Mouse (Mus musculus) MEL (cell line): ENCODE results near the gene Kctd20. TPM values are rescaled to one million over a fixed set of nuclear protein-coding genes. Genes with fewer than 3 reads are reported as not detected.

Experiments
- DNase-seq: peaks from one replicate; pipeline ENCODE4 v3.0.0; 2011; ENCODE audit warnings: low read depth, low spot score
- H3K27ac ChIP-seq: 2 replicates; pipeline ENCODE4 v1.5.1; 2012; ENCODE audit warnings: low read depth, mild to moderate bottlenecking, control low read depth, low read length, moderate library complexity; ENCODE audit not compliant: control insufficient read depth
- H3K27me3 ChIP-seq, 2 experiments: fragments of 150-350 bp in 1 of 2; sonication (generic) in 1 of 2; 2 replicates each; pipeline ENCODE4 v1.6.1; 2012; ENCODE audit warnings: low read length in 2 of 2, mild to moderate bottlenecking in 2 of 2, improper control_type of control experiment in 1 of 2, moderate library complexity in 1 of 2; ENCODE audit not compliant: insufficient read depth in 2 of 2, control insufficient read depth in 1 of 2
- H3K36me3 ChIP-seq, 2 experiments: 2 replicates each; pipeline ENCODE4 v1.6.1; 2012 to 2014; ENCODE audit warnings: low read length in 2 of 2, improper control_type of control experiment in 1 of 2, inconsistent platforms in 1 of 2, mild to moderate bottlenecking in 1 of 2; ENCODE audit not compliant: insufficient read depth in 2 of 2, control insufficient read depth in 1 of 2
- H3K4me1 ChIP-seq, 2 experiments: fragments of 150-350 bp in 1 of 2; sonication (generic) in 1 of 2; 2 replicates each; pipeline ENCODE4 v1.6.1; 2012; ENCODE audit warnings: low read length in 2 of 2, improper control_type of control experiment in 1 of 2, mild to moderate bottlenecking in 1 of 2; ENCODE audit not compliant: insufficient read depth in 2 of 2, control insufficient read depth in 1 of 2
- H3K4me3 ChIP-seq, 2 experiments: fragments of 150-350 bp in 1 of 2; sonication (generic) in 1 of 2; 2 replicates each; pipeline ENCODE4 v1.5.1; 2012; ENCODE audit warnings: low read depth in 2 of 2, low read length in 2 of 2, mild to moderate bottlenecking in 2 of 2, moderate library complexity in 2 of 2, control low read depth in 1 of 2, improper control_type of control experiment in 1 of 2; ENCODE audit not compliant: control insufficient read depth in 1 of 2, insufficient read depth in 1 of 2
- H3K79me2 ChIP-seq: 2 replicates; pipeline ENCODE4 v1.6.1; 2012; ENCODE audit warnings: mild to moderate bottlenecking, low read length, moderate library complexity; ENCODE audit not compliant: control insufficient read depth, poor library complexity, insufficient read depth
- H3K9ac ChIP-seq: 2 replicates; pipeline ENCODE4 v1.6.1; 2012; ENCODE audit warnings: low read depth, mild to moderate bottlenecking, control low read depth, low read length, moderate library complexity; ENCODE audit not compliant: control insufficient read depth, poor library complexity, severe bottlenecking
- H3K9me3 ChIP-seq: fragments of 150-350 bp; sonication (generic); replicated peaks from 2 replicates; pipeline ENCODE4 v1.6.1; 2012; ENCODE audit warnings: mild to moderate bottlenecking, low read length, improper control_type of control experiment, moderate library complexity; ENCODE audit not compliant: insufficient read depth
- BHLHE40 ChIP-seq: IDR thresholded peaks from 2 replicates; pipeline ENCODE4 v1.6.1; 2012; ENCODE audit warnings: low read depth, mild to moderate bottlenecking, inconsistent platforms, low read length, improper control_type of control experiment, borderline replicate concordance
- CHD1 ChIP-seq: IDR thresholded peaks from 2 replicates; pipeline ENCODE4 v1.6.1; 2012; ENCODE audit warnings: low read depth, mild to moderate bottlenecking, inconsistent platforms, low read length, improper control_type of control experiment
- CHD2 ChIP-seq: IDR thresholded peaks from 2 replicates; pipeline ENCODE4 v1.6.1; 2011; ENCODE audit warnings: low read length, improper control_type of control experiment
- CTCF ChIP-seq, 3 experiments: IDR thresholded peaks in 2 of 3; conservative IDR thresholded peaks in 1 of 3; 2 replicates each; pipeline ENCODE4 v1.5.1; 2011 to 2012; ENCODE audit warnings: low read length in 3 of 3, low read depth in 2 of 3, mild to moderate bottlenecking in 2 of 3, improper control_type of control experiment in 1 of 3, inconsistent platforms in 1 of 3, mixed read lengths in 1 of 3, moderate library complexity in 1 of 3; ENCODE audit not compliant: control insufficient read depth in 1 of 3, insufficient read depth in 1 of 3, poor library complexity in 1 of 3, severe bottlenecking in 1 of 3
- E2F4 ChIP-seq: IDR thresholded peaks from 2 replicates; pipeline ENCODE4 v1.6.1; 2011; ENCODE audit warnings: low read depth, low read length, improper control_type of control experiment, borderline replicate concordance
- EP300 ChIP-seq, 2 experiments: IDR thresholded peaks; 2 replicates each; pipeline ENCODE4 v1.6.1; 2011; ENCODE audit warnings: improper control_type of control experiment in 2 of 2, low read length in 2 of 2, low read depth in 1 of 2, mild to moderate bottlenecking in 1 of 2
- ETS1 ChIP-seq: IDR thresholded peaks from 2 replicates; pipeline ENCODE4 v1.6.1; 2012; ENCODE audit warnings: low read depth, mild to moderate bottlenecking, inconsistent platforms, low read length, improper control_type of control experiment, moderate library complexity
- GATA1 ChIP-seq: IDR thresholded peaks from 2 replicates; pipeline ENCODE4 v1.6.1; 2011; ENCODE audit warnings: low read depth, low read length, improper control_type of control experiment
- HCFC1 ChIP-seq: IDR thresholded peaks from 2 replicates; pipeline ENCODE4 v1.6.1; 2012; ENCODE audit warnings: low read depth, mild to moderate bottlenecking, inconsistent platforms, low read length, improper control_type of control experiment, moderate library complexity
- JUND ChIP-seq: IDR thresholded peaks from 2 replicates; pipeline ENCODE4 v1.6.1; 2011; ENCODE audit warnings: low read depth, mild to moderate bottlenecking, improper control_type of control experiment, low read length
- KAT2A ChIP-seq: conservative IDR thresholded peaks from 2 replicates; pipeline ENCODE4 v1.6.1; 2012; ENCODE audit warnings: low read depth, low read length, improper control_type of control experiment, inconsistent platforms
- MAFK ChIP-seq: IDR thresholded peaks from 2 replicates; pipeline ENCODE4 v1.6.1; 2011; ENCODE audit warnings: low read depth, mild to moderate bottlenecking, low read length, improper control_type of control experiment, borderline replicate concordance
- MAZ ChIP-seq: IDR thresholded peaks from 2 replicates; pipeline ENCODE4 v1.6.1; 2012; ENCODE audit warnings: low read depth, mild to moderate bottlenecking, inconsistent platforms, low read length, improper control_type of control experiment
- MYB ChIP-seq: IDR thresholded peaks from 2 replicates; pipeline ENCODE4 v1.6.1; 2011; ENCODE audit warnings: mild to moderate bottlenecking, low read depth, low read length, improper control_type of control experiment
- MYC ChIP-seq: IDR thresholded peaks from 2 replicates; pipeline ENCODE4 v1.6.1; 2011; ENCODE audit warnings: low read depth, mild to moderate bottlenecking, low read length, improper control_type of control experiment, moderate library complexity
- NELFE ChIP-seq: IDR thresholded peaks from 2 replicates; pipeline ENCODE4 v1.6.1; 2011; ENCODE audit warnings: low read depth, low read length, improper control_type of control experiment
- NRF1 ChIP-seq: IDR thresholded peaks from 2 replicates; pipeline ENCODE4 v1.6.1; 2014; ENCODE audit warnings: low read depth, mild to moderate bottlenecking, inconsistent platforms, low read length, improper control_type of control experiment, moderate library complexity; ENCODE audit not compliant: poor library complexity, insufficient read depth, severe bottlenecking
- POLR2A ChIP-seq, 2 experiments: IDR thresholded peaks; 2 replicates each; pipeline ENCODE4 v1.6.1; 2011 to 2012; ENCODE audit warnings: low read length in 2 of 2, mild to moderate bottlenecking in 2 of 2, control low read depth in 1 of 2, improper control_type of control experiment in 1 of 2, low read depth in 1 of 2, moderate library complexity in 1 of 2; ENCODE audit not compliant: control insufficient read depth in 1 of 2, insufficient read depth in 1 of 2, poor library complexity in 1 of 2
- POLR2AphosphoS2 ChIP-seq: IDR thresholded peaks from 2 replicates; pipeline ENCODE4 v1.6.1; 2011; ENCODE audit warnings: low read length, improper control_type of control experiment
- POLR2AphosphoS5 ChIP-seq: IDR thresholded peaks from 2 replicates; pipeline ENCODE4 v1.6.1; 2012; ENCODE audit warnings: low read depth, borderline replicate concordance, mild to moderate bottlenecking, inconsistent platforms, low read length, moderate library complexity, mixed read lengths
- RCOR1 ChIP-seq: IDR thresholded peaks from 2 replicates; pipeline ENCODE4 v1.6.1; 2012; ENCODE audit warnings: low read depth, mild to moderate bottlenecking, inconsistent platforms, low read length, improper control_type of control experiment
- SMC3 ChIP-seq: IDR thresholded peaks from 2 replicates; pipeline ENCODE4 v1.6.1; 2011; ENCODE audit warnings: low read depth, low read length, improper control_type of control experiment
- TAL1 ChIP-seq: IDR thresholded peaks from 2 replicates; pipeline ENCODE4 v1.6.1; 2012; ENCODE audit warnings: mild to moderate bottlenecking, inconsistent platforms, low read length, moderate library complexity, mixed read lengths
- TBP ChIP-seq: IDR thresholded peaks from 2 replicates; pipeline ENCODE4 v1.8.0; 2011; ENCODE audit warnings: low read depth, low read length, improper control_type of control experiment
- TCF12 ChIP-seq: IDR thresholded peaks from 2 replicates; pipeline ENCODE4 v1.6.1; 2014; ENCODE audit warnings: low read depth, mild to moderate bottlenecking, inconsistent platforms, low read length, improper control_type of control experiment, moderate library complexity
- UBTF ChIP-seq: IDR thresholded peaks from 2 replicates; pipeline ENCODE4 v1.6.1; 2012; ENCODE audit warnings: low read depth, mild to moderate bottlenecking, inconsistent platforms, low read length, improper control_type of control experiment, moderate library complexity, borderline replicate concordance; ENCODE audit not compliant: insufficient read depth
- USF2 ChIP-seq, 2 experiments: IDR thresholded peaks; 2 replicates each; pipeline ENCODE4 v1.6.1; 2011 to 2012; ENCODE audit warnings: improper control_type of control experiment in 2 of 2, low read length in 2 of 2, borderline replicate concordance in 1 of 2, inconsistent platforms in 1 of 2, low read depth in 1 of 2, mild to moderate bottlenecking in 1 of 2; ENCODE audit not compliant: insufficient read depth in 1 of 2
- ZC3H11A ChIP-seq: IDR thresholded peaks from 2 replicates; pipeline ENCODE4 v1.6.1; 2012; ENCODE audit warnings: low read depth, mild to moderate bottlenecking, inconsistent platforms, low read length, improper control_type of control experiment
- ZKSCAN1 ChIP-seq: IDR thresholded peaks from 2 replicates; pipeline ENCODE4 v1.6.1; 2012; ENCODE audit warnings: low read depth, mild to moderate bottlenecking, inconsistent platforms, low read length, improper control_type of control experiment, moderate library complexity
- ZMIZ1 ChIP-seq: IDR thresholded peaks from 2 replicates; pipeline ENCODE4 v1.6.1; 2012; ENCODE audit warnings: low read depth, mild to moderate bottlenecking, inconsistent platforms, low read length, improper control_type of control experiment, moderate library complexity
- ZNF384 ChIP-seq: IDR thresholded peaks from 2 replicates; pipeline ENCODE4 v1.6.1; 2012; ENCODE audit warnings: low read depth, mild to moderate bottlenecking, inconsistent platforms, low read length, improper control_type of control experiment
- polyA plus RNA-seq, 2 experiments: library from polyadenylated mRNA; stranded (reverse) in 1 of 2; unstranded in 1 of 2; fragments of >175 nt in 1 of 2; fragments of >200 nt in 1 of 2; gene quantifications; 2 replicates each; pipeline versions ENCODE4 v1.2.1 to v1.2.4; 2012; ENCODE audit warnings: low replicate concordance in 2 of 2, low read depth in 1 of 2; ENCODE audit not compliant: insufficient read length in 2 of 2, insufficient read depth in 1 of 2, missing spikeins in 1 of 2
- total RNA-seq: library from RNA; depleted of rRNA; stranded (reverse); fragments of 300-350 nt; gene quantifications from 2 replicates; pipeline ENCODE4 v1.2.3, GENCODE M21; 2012

The Kctd20 gene
- total and polyA plus RNA-seq, 3 experiments: 41.8 to 65.4 TPM; not detected in 1

DNA sequence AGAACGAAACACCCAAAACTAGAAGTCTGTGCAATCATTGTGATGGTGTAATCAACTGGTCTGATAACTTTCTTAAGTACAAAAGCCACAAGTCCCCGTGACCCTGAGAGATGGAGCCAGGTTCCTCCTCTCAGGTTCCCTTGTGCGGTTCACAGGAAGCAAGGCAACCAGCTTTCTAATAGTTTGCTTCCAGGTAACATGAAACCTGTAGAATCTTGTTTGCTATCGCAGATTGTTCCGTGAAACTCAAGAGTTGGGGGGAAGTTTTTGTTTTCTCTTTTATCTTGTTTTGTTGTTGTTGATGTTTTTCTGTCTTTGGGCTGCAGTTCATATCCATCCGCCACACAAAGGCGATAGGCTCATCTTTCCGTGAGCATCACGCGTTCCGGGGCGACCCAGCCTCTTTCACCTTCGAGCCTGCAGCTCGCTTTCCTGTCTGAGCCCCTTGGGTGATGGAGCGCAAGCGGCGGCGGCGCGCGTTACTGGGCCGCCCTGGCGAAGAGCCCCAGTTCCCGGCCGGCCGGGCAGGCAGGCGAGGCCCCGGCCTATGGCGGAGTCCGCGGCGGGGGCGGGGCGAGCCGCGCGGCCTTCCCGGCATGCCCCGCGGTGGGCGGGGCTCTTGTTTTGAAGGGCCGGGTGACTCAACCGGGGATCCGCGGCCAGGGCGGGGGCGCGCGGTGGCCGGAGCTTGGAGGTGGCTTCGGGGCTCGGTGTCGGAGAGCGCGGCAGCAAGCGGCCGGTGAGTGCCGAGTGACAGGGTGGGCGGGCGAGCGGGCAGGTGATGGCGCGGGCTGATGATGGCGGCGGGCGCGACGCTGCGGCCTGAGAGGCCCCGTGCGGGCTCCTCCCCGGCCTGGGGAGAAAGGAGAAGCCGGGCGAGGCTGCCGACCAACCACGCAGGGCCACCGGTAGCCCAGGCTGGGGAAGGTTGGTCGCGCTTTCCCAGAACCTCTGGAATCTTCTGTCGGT is at the start of gene Kctd20 (continued):
- TF ChIP-seq ZMIZ1: peak; percentile 35; the same call in 1 of the 2 replicates
- peak; percentile 87 for TF ChIP-seq HCFC1
- TF ChIP-seq MYB: no peak
- peak; percentile 93 to 98 for TF ChIP-seq POLR2A (IDR thresholded peaks at IDR 0.05; ENCODE audit: control insufficient read depth in 1 of 2, insufficient read depth in 1 of 2, low read depth in 1 of 2, low read length in 2 of 2, poor library complexity in 1 of 2)
- peak; percentile 52; the same call in 1 of the 2 replicates for TF ChIP-seq ETS1
- 0 out of 2 replicates have a peak, but pooled peaks have one; percentile 39 for TF ChIP-seq ZKSCAN1

DNA sequence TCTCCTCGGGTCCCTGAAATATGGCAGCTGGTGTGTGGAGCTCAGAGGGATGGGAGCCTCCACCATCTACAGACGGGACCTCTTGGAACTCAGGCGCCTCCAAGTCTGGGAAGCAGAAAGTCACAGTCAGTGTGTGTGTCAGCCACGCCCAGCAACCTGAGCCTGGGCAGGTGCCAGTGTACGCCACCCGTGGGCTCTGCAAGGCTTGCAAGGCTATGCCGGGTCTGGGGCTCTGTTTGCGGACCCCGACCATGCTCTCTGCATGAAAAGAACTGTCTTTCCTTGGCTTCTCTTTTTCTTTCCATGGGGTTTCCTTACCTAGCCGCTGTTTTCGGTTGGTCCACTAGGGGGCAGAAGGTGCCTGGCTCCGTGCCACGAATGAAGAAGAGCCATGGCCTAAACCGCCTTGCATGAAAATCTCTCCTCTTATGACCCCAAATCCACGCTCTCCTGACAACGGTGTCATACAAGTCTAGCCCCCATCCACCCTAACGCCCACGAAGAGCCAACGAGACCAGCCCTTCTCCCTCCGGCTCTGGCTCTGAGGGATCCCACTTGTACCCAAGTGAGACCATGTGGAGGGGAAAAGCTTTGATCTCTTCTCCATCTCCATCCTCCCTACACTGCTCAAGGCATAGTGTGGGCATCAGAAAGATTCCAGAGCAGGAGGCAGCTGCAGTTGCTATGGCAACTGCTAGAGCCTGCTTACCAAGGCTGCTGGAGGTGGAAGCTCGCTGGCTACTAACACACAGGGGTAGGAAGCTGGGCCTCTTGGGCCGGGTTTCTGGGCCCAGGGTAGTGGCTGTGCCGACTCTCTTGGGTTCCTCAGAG is 47.0 kb upstream of the Kctd20 start:
- DNase-seq: peak; percentile 74
- TF ChIP-seq ZKSCAN1 (no peak), KAT2A (no peak), NRF1 (no peak), TCF12 (no peak), MYC (no peak), CTCF (IDR thresholded peaks at IDR 0.05 in 2 of 3, conservative IDR thresholded peaks at IDR 0.05 in 1 of 3; ENCODE audit: control insufficient read depth in 1 of 3, insufficient read depth in 1 of 3, low read depth in 2 of 3, low read length in 3 of 3, poor library complexity in 1 of 3, severe bottlenecking in 1 of 3) (peak; percentile 87 to 93 (median 90)), USF2 (IDR thresholded peaks at IDR 0.05; ENCODE audit: borderline replicate concordance in 1 of 2, insufficient read depth in 1 of 2, low read depth in 1 of 2, low read length in 2 of 2) (no peak), CHD2 (no peak), ZC3H11A (peak; percentile 46), BHLHE40 (peak; percentile 20; the same call in 1 of the 2 replicates), EP300 (IDR thresholded peaks at IDR 0.05; ENCODE audit: low read depth in 1 of 2, low read length in 2 of 2) (no peak), UBTF (no peak), E2F4 (no peak), TAL1 (no peak), TBP (no peak), ZNF384 (no peak), CHD1 (no peak), JUND (no peak), POLR2A (IDR thresholded peaks at IDR 0.05; ENCODE audit: control insufficient read depth in 1 of 2, insufficient read depth in 1 of 2, low read depth in 1 of 2, low read length in 2 of 2, poor library complexity in 1 of 2) (no peak), MAFK (no peak), GATA1 (no peak), RCOR1 (no peak), POLR2AphosphoS2 (no peak), POLR2AphosphoS5 (no peak), SMC3 (peak; percentile 78), HCFC1 (0 out of 2 replicates have a peak, but pooled peaks have one; percentile 19), NELFE (no peak), MAZ (no peak)

More for the DNA sequence above, 47.0 kb upstream of the Kctd20 start:
- Histone ChIP-seq H3K79me2 (no peaks in the 10 kb centered on the region), H3K9me3 (no peaks in the 10 kb centered on the region), H3K9ac (no peak overlapping the region), H3K27me3 (no peaks in the 10 kb centered on the region), H3K27ac (no peak overlapping the region), H3K4me3 (no peak overlapping the region), H3K36me3 (no peaks in the 10 kb centered on the region), H3K4me1 (no peaks in the 10 kb centered on the region)
